Mouse (Mus musculus) heart, postnatal 36 days (tissue): ENCODE measurements at regions not wholly inside any gene's neighbourhood (a gene's known extent, or its start where the extent isn't known, plus 50 kb on each side); places are given as distances from the start of the nearest gene placed in this dataset.

Experiments
- DNase-seq, 2 experiments: peaks; one replicate each; pipeline ENCODE4 v3.0.0; 2021 to 2022
- intact Hi-C: fragments of 180-260 bp; cut with DNase I; formaldehyde crosslinking; loops from one replicate; pipeline ENCODE4 v1.15.1; 2025

DNA sequence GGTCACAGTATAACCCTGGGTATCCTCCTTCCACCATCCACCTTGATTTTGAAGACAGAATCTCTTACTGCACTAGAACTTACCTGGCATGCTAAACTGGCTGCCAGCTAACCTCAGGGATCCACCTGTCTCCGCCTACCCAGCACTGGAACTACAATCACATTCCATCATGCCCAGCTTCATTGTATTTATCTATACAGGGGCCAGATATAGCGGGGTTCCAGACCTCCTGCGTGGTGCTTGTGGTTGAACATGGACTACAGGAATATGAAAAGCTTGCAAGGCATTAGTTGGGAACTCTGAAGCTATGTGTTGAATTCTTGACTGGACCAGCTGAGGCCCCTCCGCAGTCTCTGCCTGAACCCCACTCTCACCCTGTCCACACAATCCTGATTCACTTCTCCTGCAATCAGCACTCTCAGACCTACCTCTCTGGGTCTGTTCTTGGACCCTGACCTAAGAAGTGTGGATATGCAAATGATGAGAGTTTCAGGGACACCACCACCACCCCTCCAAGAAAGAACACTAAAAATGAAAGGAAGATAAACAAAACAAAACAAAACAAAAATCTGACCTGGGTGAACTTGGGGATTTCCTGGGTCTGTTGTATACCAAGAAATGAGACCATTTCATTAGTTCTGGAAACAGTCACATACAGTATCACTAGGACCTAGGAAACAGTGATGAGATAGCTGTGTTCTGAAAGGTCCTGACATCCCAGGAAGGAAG lies 216.4 kb upstream of the Hs6st1 start:
- DNase-seq, result no peak
- intact Hi-C loops, result no loop called here

DNA sequence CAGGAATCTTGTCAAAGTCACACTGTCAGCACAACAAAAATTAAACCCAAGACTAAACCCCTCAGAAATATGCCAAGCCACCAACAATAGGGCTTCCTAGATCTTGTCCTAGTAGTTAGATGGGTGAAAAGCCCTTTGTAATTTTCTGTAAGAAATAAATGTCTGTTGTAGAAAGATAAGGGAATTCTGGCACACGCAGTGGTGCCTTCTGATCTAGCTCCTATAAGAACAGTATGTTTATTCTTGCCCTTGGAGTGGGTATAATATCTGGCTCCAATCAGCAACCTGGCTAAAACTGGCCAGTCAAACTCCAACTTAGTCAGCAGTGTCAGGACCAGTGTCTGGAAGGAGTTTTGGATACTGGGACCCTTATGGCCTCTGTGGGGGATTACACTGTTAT lies 215.2 kb upstream of the Hs6st1 start:
- DNase-seq, result no peak
- intact Hi-C loops, result no loop called here

DNA sequence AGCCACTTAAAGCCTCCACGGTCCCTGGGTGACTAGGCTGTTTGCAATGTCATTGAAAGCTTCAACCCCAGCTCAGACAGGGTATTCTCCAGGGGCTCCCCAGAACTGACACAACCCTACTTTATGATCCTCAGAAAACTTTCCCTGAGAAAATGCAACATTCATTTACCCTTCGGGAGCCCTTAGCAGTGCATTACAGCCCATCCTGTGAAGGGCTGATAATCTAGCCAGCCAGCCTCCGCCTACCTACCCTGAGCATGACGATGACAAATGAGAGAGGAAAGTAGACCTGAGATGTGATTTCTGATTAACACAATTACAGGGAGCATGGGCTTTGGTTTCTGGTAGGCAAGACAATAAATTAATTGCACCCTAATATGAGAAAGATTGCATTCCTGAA lies 212.6 kb upstream of the Hs6st1 start:
- DNase-seq, result no peak
- intact Hi-C loops, result no loop called here

DNA sequence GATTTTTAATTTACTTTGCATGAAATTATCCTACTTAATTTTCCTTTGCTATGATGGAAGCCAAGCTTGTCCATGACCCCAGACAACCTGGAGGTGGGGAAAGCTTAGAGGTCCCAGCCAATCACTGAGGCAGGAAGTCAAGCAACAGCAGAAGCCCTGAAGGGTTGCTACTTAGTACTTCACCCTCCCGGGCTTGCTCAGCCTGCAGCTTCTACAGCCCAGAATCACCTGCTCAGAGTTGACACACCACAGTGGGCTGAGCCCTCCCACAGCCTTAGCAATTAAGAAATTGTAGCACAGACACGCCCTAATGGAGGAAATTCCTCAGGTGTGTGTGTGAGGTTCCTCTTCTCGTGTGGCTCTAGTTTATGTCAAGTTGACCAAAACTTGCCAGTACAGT lies 209.9 kb upstream of the Hs6st1 start:
- no peak for DNase-seq
- intact Hi-C loops, result no loop called here

DNA sequence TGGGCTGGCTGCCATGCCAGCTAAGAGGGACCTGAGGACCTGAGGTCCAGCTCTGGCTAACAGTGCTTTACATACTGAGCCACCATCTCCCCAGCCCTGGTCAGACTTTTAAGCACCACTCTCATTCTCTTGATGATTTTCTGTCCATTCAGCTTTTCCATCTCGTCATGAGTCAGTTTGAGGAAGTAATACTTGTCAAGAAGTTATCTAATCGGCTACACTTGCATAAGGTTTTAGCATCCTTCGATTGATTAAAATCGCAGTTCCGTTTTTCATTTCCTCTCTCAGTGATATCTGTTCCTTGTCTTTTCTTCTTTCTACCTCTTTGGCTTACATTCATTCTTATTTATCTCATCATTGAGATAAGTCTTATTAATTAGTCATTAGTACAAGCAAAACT lies 207.4 kb upstream of the Hs6st1 start:
- DNase-seq, result no peak
- intact Hi-C loops, result no loop called here

DNA sequence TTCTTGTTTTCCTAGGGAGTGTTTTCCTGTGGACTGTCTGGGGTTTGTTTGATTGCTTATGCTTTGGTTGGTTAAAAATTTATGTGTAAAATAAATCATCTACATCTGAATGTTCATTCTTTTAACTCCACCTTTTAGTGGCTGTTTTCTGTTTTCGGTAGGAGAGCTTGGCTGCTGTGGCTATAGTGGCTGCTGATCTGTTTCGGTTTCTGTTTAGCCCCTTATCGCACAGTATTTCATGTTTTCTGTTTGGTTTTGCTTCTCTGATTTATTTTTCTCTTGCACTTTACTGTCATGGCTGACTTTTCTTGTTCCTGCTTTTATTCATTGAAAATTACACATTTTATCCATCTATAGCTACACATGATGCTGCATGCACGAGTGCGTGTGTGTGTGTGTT lies 206.0 kb upstream of the Hs6st1 start:
- no peak for DNase-seq
- intact Hi-C loops, result no loop called here

DNA sequence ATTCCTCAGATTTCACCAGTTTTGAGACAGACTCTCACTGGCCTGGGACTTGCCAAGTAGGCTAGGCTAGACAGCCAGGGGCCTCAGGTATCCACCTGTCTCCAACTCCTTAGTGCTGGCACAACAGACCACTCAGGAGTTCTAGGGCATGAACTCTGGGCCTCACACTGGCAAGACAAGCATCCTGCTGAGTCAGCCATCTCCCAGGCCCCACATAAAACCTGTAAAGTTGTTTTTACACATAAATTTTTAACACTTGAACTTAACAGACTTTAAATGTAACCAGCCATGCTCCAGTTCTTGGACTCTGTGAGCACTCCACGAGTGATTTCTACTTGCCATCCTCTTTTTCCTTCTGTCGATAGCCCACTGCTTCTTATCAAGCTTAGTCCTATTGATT lies 205.5 kb upstream of the Hs6st1 start:
- DNase-seq, result no peak
- intact Hi-C loops, result no loop called here

DNA sequence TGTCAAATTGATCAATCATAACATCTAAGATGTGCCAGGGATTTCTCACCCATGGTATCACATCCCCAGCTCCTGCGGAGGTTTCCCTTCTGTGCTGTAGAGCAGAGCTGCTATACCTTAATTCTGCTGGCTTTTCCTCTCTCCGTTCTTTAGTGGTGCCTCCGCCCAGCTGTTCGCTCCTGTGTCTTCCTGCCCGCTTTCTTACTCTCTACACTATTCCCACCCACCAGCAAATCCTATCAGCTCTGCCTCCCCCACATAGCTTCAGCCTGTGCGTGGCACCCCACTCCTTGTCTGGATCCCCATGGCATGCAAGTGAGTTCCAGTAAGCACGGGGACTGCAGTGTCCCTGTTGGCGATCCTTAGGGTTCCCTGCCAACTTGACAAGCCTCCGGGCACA lies 204.0 kb upstream of the Hs6st1 start:
- intact Hi-C loops, result no loop called here
- DNase-seq, result no peak

DNA sequence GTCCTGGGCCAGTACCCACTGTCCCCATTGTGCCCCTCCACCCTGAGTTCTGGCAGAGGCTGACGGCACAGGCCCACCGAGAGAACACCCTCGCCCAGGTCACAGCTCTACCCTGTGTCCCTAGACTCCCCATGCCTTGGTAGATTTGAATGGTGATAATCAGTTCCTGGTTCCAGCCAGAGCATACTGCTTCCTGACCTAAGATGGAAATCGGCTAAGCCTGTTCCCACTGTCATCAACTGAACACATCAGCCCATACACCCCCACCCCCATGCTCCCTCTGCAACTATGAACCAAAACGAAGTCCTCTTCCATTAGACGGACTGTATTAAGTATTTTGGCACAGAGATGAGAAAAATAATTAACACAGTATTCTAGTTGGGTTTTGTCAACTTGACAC lies 202.9 kb upstream of the Hs6st1 start:
- intact Hi-C loops, result no loop called here
- DNase-seq, result no peak

DNA sequence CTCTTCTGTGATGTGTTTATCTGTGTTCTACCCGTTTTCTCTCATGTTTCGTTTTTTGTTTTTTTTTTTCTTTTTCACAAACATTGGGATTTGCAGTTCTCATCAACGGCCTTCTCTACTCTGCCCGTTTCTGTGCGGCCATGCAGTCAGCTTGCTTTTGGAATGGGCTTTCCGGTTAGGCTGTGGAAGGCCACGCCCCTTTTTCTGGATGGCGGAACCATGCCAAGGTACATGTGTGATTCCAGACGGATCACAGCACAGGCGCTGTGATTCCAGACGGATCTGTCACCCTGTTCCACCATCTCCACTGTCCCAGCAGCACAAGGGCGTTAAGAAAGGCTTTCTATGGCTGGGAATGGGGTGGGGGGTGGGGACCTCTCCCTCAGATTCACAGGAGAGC lies 201.6 kb upstream of the Hs6st1 start:
- DNase-seq, result no peak
- intact Hi-C loops, result no loop called here

DNA sequence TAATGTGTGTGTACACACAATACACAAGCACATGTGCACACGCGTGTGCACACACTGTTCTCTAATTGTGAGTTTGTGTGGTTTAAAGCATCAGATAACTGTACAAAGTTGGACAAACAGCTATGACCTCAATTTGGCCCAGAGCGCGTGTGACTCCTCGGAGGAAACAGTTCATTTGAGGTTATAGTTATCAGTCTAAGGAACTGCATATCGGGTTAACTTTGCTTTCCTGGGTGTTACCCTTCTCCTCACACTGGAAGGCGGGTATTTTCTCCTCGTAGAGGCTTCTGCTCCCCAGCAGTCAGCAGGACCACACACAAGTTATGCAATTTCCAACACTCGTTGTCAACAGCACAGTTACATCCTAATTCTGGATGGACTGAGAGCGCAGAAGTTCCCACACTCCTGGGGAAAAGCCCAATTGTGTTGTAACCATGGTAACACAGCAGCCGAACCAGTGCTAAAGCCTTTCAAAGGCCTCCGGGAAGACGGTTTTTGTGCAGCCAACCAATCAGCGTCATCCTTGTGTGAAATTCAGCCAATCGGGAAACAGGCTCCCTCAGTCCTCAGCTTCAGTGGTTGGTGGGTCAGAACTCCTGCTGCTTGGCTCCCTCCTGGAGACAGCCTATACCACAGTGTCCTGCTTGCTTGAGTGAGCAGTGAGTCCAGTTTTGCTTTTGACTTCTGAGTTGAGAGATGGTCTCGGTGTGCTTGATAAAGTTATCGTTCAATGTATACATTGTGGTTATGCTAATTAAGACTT lies 198.6 kb upstream of the Hs6st1 start:
- intact Hi-C loops, result no loop called here
- DNase-seq, result peak; percentile 52 to 60

DNA sequence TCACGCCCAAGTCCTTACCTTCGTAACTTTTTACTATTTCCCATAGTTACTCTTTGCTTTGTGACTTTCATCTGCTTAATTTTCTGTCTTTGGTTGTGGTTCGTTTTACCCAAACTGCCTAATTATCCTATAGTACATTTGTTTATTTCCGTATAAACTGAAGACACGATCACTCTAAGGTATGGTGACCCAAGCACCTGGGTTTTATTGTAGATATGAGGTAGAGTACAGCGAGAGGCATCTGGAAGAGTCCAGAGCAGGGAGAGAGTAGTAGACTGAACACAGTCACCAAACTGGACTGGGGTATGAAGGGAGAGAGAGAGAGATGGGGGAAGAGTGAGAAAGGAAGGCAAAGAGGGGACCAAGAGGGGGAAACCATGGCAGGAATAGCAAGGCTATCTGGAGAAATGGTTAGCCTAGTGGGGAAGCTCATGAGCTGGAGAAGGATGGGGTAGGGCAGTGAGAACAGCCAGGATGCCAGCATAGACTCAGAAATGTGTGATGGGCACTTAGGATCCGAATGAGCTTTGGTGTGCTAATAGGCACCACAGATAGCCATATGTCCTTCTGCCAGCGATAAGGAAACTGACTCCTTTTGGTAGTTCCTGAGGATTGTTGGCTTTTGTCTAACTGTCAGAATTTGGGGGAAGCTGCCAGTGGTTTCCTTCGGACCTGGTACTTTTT lies 197.9 kb upstream of the Hs6st1 start:
- intact Hi-C loops, result no loop called here
- no peak for DNase-seq

DNA sequence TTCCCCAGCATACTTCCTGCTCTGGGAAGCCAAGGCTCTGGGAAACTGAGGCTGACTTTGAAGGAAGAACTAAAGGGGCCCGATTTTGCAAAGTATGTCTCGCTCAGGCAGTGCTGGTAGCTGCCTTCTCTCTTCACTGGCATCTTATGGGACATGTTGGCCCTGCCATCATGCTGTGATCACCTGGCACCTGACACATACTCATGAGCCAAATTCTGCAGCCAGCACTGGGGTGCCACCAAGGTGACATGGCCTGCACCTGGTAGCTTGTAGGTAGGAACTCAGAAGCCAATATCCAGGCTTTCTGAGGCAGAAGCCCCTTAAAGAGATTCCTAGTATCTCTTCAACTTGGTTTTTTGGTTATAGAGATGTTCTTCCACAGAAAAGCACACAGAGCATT lies 195.2 kb upstream of the Hs6st1 start:
- intact Hi-C loops, result no loop called here

DNA sequence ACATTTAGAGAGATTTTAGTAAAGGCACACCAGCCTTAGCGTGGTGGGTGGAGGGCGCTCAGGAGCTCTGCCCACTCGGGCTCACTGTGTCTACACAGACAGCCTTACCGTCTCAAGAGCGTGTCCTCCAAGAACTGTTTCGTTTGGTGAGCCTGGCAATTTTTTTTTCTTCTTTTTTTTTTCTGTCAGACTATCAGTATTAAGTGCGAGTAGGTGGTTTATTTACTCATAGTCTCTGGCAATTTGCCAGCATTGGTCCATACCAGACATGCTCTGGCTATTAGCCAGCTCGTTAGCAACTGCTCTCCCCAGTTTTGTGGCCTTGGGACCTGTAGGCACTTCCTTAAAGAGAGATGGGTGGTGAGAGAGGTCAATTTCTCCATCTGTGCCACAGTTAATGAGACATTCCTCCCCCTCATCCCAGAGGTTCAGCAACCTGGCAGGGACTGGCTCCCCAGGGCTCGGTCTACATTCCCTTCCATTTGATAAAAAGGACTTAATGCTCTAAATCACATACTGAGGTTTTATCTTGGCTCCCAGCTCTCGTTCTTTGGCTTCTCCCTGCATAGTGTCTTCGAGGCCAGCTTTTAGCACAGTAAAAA lies 192.9 kb upstream of the Hs6st1 start:
- intact Hi-C loops, result loop anchor here (5.0 kb wide), 1 partner anchor 62 kb away; no protein-coding TSS in a partner anchor
- DNase-seq, result peak; percentile 21 to 26

More for the DNA sequence above, 195.2 kb upstream of the Hs6st1 start:
- no peak for DNase-seq

DNA sequence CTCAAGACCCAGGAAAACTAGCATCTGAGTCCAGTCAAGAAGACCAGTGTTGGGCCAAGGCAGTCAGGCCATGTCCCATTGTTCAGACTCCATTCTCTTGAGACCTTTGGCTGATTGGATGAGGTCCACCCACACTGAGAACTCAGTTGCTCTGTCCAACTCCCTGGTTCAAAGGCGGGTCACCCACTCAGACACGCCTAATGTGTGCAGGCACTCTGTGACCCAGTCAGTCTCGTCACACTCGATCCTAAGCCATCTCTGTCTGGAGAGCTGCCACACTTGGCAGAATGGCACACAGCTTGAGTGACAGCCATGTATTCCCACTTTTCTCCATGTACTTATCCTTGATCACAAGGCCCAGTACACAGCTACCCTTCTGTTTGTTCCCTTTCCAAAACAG lies 189.8 kb upstream of the Hs6st1 start:
- DNase-seq, result peak; percentile 21 to 32
- intact Hi-C loops, result loop anchor here (5.0 kb wide), 1 partner anchor 59 kb away; no protein-coding TSS in a partner anchor

DNA sequence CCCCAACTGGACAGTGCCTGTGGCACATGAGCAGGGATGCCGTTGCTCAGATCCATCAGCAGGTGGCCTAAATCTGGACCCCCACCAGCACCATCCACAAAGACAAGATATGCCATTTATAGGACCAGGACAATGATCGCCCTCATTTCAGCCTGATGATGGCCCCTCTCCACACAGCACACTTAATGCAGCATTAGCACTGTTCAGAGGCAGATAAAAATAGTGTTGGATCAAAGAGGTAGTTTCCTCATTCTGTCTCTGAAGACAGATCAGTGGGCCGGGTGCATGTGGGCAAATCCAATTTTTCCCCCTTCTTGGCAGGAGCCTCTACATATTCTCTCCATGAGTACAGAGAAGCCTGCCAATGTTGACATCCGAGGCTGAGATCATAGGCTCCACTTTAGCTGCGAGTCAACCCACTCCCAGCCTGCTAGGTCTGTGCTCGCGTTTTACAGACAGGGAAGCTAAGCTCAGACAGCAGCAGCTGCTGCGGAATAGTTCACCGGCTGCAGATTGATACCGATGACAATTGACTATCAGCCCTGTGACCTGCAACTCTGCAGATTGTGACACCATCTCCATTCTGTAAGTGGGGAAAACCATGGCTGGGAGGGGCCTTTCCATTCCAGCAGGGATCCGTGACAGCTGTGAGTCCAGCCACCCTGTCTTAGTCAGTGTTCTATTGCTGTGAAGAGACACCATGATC lies 188.7 kb upstream of the Hs6st1 start:
- intact Hi-C loops, result loop anchor here (1.0 to 5.0 kb wide), 2 partner anchors 58 to 185 kb away; no protein-coding TSS in a partner anchor
- peak; percentile 45 to 58 for DNase-seq

DNA sequence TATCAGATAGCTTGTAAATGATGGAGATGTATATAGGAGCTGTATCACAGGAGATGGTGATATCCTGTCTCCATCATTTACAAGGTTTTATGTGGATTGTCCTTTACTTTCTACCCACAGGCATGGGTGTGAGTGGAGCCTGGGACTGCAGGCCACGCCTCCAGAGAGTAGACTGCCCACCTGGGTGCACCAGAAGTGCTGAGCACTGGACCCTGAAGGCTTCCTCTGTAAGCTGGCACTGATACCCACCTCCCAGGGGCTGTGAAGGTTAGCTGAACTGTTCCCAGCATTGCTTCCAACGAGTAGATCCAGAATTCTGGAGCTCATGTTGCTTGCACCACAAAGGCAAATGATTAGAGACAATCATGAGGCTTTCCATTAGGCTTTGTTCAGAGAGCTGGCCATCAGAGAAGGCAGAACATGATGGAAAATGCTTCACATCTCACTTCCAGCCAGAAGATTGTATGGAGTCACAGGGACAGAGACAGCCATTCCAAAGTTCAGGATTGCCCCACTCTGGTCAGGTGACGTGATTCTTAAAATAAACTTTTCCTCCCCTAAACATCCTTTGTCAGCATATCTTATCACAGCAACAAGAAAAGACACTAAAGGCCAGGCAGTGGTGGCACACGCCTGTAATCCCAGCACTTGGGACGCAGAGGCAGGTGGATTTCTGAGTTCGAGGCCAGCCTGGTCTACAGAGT lies 187.5 kb upstream of the Hs6st1 start:
- DNase-seq, result no peak
- intact Hi-C loops, result no loop called here

DNA sequence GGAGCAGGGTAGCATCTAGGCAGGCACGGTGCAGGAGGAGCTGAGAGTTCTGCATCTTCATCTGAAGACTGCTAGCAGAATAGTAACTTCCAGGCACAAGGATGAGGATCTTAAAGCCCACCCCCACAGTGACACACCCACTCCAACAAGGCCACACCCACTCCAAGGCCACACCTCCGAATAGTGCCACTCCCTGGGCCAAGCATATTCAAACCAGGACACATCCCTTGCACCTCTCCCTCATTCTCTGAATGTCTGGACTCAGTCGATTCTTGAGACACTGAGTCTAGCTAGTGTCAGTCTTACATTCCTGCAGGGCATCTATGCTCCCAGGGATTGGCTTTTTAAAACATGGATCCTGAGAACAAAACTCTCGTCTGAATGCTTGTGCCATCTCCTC lies 186.7 kb upstream of the Hs6st1 start:
- intact Hi-C loops, result no loop called here
- DNase-seq, result no peak

DNA sequence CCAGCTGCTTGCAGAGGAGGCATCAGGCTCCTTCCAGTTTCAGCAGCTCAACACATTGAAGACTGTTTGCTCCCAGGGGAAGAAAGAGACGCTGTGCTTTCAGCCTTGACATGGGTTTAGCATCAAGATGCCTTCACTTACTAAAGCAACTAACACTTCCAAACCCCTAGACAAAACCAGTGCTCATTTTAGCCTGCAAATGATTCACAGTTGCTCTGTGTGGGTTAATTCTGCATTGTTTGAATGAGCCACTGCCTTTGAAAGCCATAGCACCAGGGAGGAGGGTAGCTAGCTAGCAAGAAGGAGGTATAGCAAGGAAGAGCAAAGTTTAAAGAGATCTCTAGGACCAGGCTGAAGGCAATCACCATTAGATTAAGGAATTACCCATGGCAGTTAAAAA lies 186.1 kb upstream of the Hs6st1 start:
- DNase-seq, result no peak
- intact Hi-C loops, result no loop called here
